Mouse (Mus musculus): ENCODE results near the gene Btc. TPM values are rescaled to one million over a fixed set of nuclear protein-coding genes. Genes with fewer than 3 reads are reported as not detected.

Gene Btc
- polyA plus RNA-seq, 1 experiment from 2014 or later: 0.39 TPM

- no peak overlapping the region for H3K4me3 ChIP-seq
- H3K9me3 ChIP-seq: no peaks in the 10 kb centered on the region
- WGBS: 91% methylated on average over 6 of the region's 6 CpGs
- DNase-seq (ENCODE audit: low spot score): no peak
- H3K27me3 ChIP-seq (ENCODE audit: insufficient read depth, poor library complexity, severe bottlenecking): no peaks in the 10 kb centered on the region
- no peak overlapping the region for H3K27ac ChIP-seq
- H3K4me1 ChIP-seq: no peaks in the 10 kb centered on the region
- H3K36me3 ChIP-seq: no peaks in the 10 kb centered on the region
These were observed 39.4 kb downstream of the Btc start for GRCm38 (mm10) chr5:91363274-91363991.

GRCm38 (mm10) chr5:91352645-91353044 is 50.1 kb downstream of the Btc start:
- WGBS: 73% methylated on average over 5 of the region's 5 CpGs
- Histone ChIP-seq H3K27ac (no peak overlapping the region), H3K4me3 (no peak overlapping the region), H3K9me3 (no peaks in the 10 kb centered on the region), H3K36me3 (no peaks in the 10 kb centered on the region), H3K27me3 (ENCODE audit: insufficient read depth, poor library complexity, severe bottlenecking) (no peaks in the 10 kb centered on the region), H3K4me1 (no peaks in the 10 kb centered on the region)
- DNase-seq (ENCODE audit: low spot score): no peak

GRCm38 (mm10) chr5:91345681-91346080 is 57.1 kb downstream of the Btc start:
- H3K9me3 ChIP-seq: no peaks in the 10 kb centered on the region
- H3K27ac ChIP-seq: no peak overlapping the region
- H3K4me1 ChIP-seq: no peaks in the 10 kb centered on the region
- WGBS: 79% methylated on average over 5 of the region's 5 CpGs
- H3K4me3 ChIP-seq: no peak overlapping the region
- no peaks in the 10 kb centered on the region for H3K36me3 ChIP-seq
- H3K27me3 ChIP-seq (ENCODE audit: insufficient read depth, poor library complexity, severe bottlenecking): no peaks in the 10 kb centered on the region
- no peak for DNase-seq (ENCODE audit: low spot score)

- H3K27me3 ChIP-seq (ENCODE audit: insufficient read depth, poor library complexity, severe bottlenecking): no peaks in the 10 kb centered on the region
- no peak for DNase-seq (ENCODE audit: low spot score)
- H3K27ac ChIP-seq: no peak overlapping the region
- 82% methylated on average over 2 of the region's 2 CpGs for whole genome bisulfite sequencing
- no peak overlapping the region for H3K4me3 ChIP-seq
- no peaks in the 10 kb centered on the region for H3K4me1 ChIP-seq
- no peaks in the 10 kb centered on the region for H3K9me3 ChIP-seq
- no peaks in the 10 kb centered on the region for H3K36me3 ChIP-seq
These were observed 57.7 kb downstream of the Btc start for GRCm38 (mm10) chr5:91345064-91345463.

- no peak overlapping the region for H3K4me3 ChIP-seq
These were observed 60.6 kb downstream of the Btc start for GRCm38 (mm10) chr5:91341981-91342760.

GRCm38 (mm10) chr5:91334227-91334626 is 68.6 kb downstream of the Btc start:
- no peak for DNase-seq (ENCODE audit: low spot score)
- Histone ChIP-seq H3K4me1 (no peaks in the 10 kb centered on the region), H3K4me3 (no peak overlapping the region), H3K36me3 (no peaks in the 10 kb centered on the region), H3K27ac (no peak overlapping the region), H3K9me3 (no peaks in the 10 kb centered on the region), H3K27me3 (ENCODE audit: insufficient read depth, poor library complexity, severe bottlenecking) (no peaks in the 10 kb centered on the region)
- 88% methylated on average over 4 of the region's 4 CpGs for whole genome bisulfite sequencing

More at GRCm38 (mm10) chr5:91341981-91342760, 60.6 kb downstream of the Btc start:
- no peak for DNase-seq (ENCODE audit: low spot score)
- Histone ChIP-seq H3K27me3 (ENCODE audit: insufficient read depth, poor library complexity, severe bottlenecking) (no peaks in the 10 kb centered on the region), H3K4me1 (no peaks in the 10 kb centered on the region), H3K27ac (no peak overlapping the region), H3K36me3 (no peaks in the 10 kb centered on the region), H3K9me3 (no peaks in the 10 kb centered on the region)
- 77% methylated on average over 5 of the region's 5 CpGs for whole genome bisulfite sequencing

GRCm38 (mm10) chr5:91332079-91332865 is 70.5 kb downstream of the Btc start:
- 77% methylated on average over 4 of the region's 4 CpGs for WGBS
- DNase-seq (ENCODE audit: low spot score): no peak
- no peaks in the 10 kb centered on the region for H3K4me1 ChIP-seq
- H3K27me3 ChIP-seq (ENCODE audit: insufficient read depth, poor library complexity, severe bottlenecking): no peaks in the 10 kb centered on the region
- H3K27ac ChIP-seq: no peak overlapping the region
- no peaks in the 10 kb centered on the region for H3K36me3 ChIP-seq
- H3K4me3 ChIP-seq: no peak overlapping the region
- no peaks in the 10 kb centered on the region for H3K9me3 ChIP-seq

- no peaks in the 10 kb centered on the region for H3K36me3 ChIP-seq
- H3K4me3 ChIP-seq: no peak overlapping the region
- WGBS: 64% methylated on average over 1 of the region's 1 CpGs
- H3K4me1 ChIP-seq: no peaks in the 10 kb centered on the region
- no peak overlapping the region for H3K27ac ChIP-seq
- DNase-seq (ENCODE audit: low spot score): no peak
- no peaks in the 10 kb centered on the region for H3K27me3 ChIP-seq (ENCODE audit: insufficient read depth, poor library complexity, severe bottlenecking)
- H3K9me3 ChIP-seq: no peaks in the 10 kb centered on the region
These were observed 81.0 kb downstream of the Btc start for GRCm38 (mm10) chr5:91321840-91322239.

GRCm38 (mm10) chr5:91320348-91320747 is 82.4 kb downstream of the Btc start:
- Histone ChIP-seq H3K27me3 (ENCODE audit: insufficient read depth, poor library complexity, severe bottlenecking) (no peaks in the 10 kb centered on the region), H3K4me1 (no peaks in the 10 kb centered on the region), H3K36me3 (no peaks in the 10 kb centered on the region), H3K27ac (no peak overlapping the region), H3K4me3 (no peak overlapping the region), H3K9me3 (no peaks in the 10 kb centered on the region)
- 76% methylated on average over 4 of the region's 4 CpGs for WGBS
- no peak for DNase-seq (ENCODE audit: low spot score)

- no peak for DNase-seq (ENCODE audit: low spot score)
- H3K9me3 ChIP-seq: no peaks in the 10 kb centered on the region
- H3K4me3 ChIP-seq: no peak overlapping the region
- H3K27ac ChIP-seq: no peak overlapping the region
- H3K4me1 ChIP-seq: peaks cover 3% of the 10 kb centered on the region; the same call in 1 of the 2 replicates
- WGBS: 51% methylated on average over 4 of the region's 4 CpGs
- no peaks in the 10 kb centered on the region for H3K36me3 ChIP-seq
- H3K27me3 ChIP-seq (ENCODE audit: insufficient read depth, poor library complexity, severe bottlenecking): no peaks in the 10 kb centered on the region
These were observed 88.8 kb downstream of the Btc start for GRCm38 (mm10) chr5:91313971-91314370.

GRCm38 (mm10) chr5:91311767-91312166 is 91.0 kb downstream of the Btc start:
- H3K9me3 ChIP-seq: no peaks in the 10 kb centered on the region
- no peak for DNase-seq (ENCODE audit: low spot score)
- no peaks in the 10 kb centered on the region for H3K36me3 ChIP-seq
- H3K4me1 ChIP-seq: peaks cover 3% of the 10 kb centered on the region; the same call in 1 of the 2 replicates
- H3K27me3 ChIP-seq (ENCODE audit: insufficient read depth, poor library complexity, severe bottlenecking): no peaks in the 10 kb centered on the region
- H3K27ac ChIP-seq: no peak overlapping the region
- H3K4me3 ChIP-seq: no peak overlapping the region
- WGBS: 37% methylated on average over 4 of the region's 4 CpGs

- Histone ChIP-seq H3K27me3 (ENCODE audit: insufficient read depth, poor library complexity, severe bottlenecking) (no peaks in the 10 kb centered on the region), H3K4me3 (no peak overlapping the region), H3K9me3 (no peaks in the 10 kb centered on the region), H3K36me3 (no peaks in the 10 kb centered on the region), H3K4me1 (peaks cover 3% of the 10 kb centered on the region; the same call in 1 of the 2 replicates), H3K27ac (no peak overlapping the region)
- WGBS: 62% methylated on average over 7 of the region's 7 CpGs
- DNase-seq (ENCODE audit: low spot score): no peak
These were observed 94.2 kb downstream of the Btc start for GRCm38 (mm10) chr5:91308576-91308975.

- DNase-seq (ENCODE audit: low spot score): no peak
These were observed 94.9 kb downstream of the Btc start for GRCm38 (mm10) chr5:91307907-91308306.

More at GRCm38 (mm10) chr5:91307907-91308306, 94.9 kb downstream of the Btc start:
- H3K36me3 ChIP-seq: no peaks in the 10 kb centered on the region
- H3K27me3 ChIP-seq (ENCODE audit: insufficient read depth, poor library complexity, severe bottlenecking): no peaks in the 10 kb centered on the region
- WGBS: 20% methylated on average over 1 of the region's 1 CpGs
- H3K27ac ChIP-seq: no peak overlapping the region
- H3K9me3 ChIP-seq: no peaks in the 10 kb centered on the region
- peaks cover 3% of the 10 kb centered on the region; the same call in 1 of the 2 replicates for H3K4me1 ChIP-seq
- H3K4me3 ChIP-seq: no peak overlapping the region
